Mouse (Mus musculus) layer of hippocampus, adult 18-20 months (tissue): ENCODE measurements around the gene Klhl28. TPM values are rescaled to one million over a fixed set of nuclear protein-coding genes. Genes with fewer than 3 reads are reported as not detected.

Experiments
- DNase-seq, 2 experiments: peaks; one replicate each; pipeline ENCODE4 v3.0.0; 2022; ENCODE audit warnings: low spot score in 2 of 2
- long read RNA-seq: library from polyadenylated mRNA; stranded (forward); transcript quantifications from one replicate; pipeline ENCODE4 v2.0.0, GENCODE M21; 2021
- total RNA-seq, 2 experiments: library from RNA; stranded (reverse); gene quantifications; 2 replicates each; pipeline ENCODE4 v1.2.3; 2021

Klhl28 gene
- total RNA-seq = 10 to 100 TPM; 24.2 to 25.0 TPM
- long read RNA-seq, full-length matches to known transcripts = 3 of 4 reads
- long read RNA-seq, partial matches to known transcripts = 0 of 4 reads
- long read RNA-seq, other reads (novel, unspliced or antisense) = 1 of 4 reads

DNA sequence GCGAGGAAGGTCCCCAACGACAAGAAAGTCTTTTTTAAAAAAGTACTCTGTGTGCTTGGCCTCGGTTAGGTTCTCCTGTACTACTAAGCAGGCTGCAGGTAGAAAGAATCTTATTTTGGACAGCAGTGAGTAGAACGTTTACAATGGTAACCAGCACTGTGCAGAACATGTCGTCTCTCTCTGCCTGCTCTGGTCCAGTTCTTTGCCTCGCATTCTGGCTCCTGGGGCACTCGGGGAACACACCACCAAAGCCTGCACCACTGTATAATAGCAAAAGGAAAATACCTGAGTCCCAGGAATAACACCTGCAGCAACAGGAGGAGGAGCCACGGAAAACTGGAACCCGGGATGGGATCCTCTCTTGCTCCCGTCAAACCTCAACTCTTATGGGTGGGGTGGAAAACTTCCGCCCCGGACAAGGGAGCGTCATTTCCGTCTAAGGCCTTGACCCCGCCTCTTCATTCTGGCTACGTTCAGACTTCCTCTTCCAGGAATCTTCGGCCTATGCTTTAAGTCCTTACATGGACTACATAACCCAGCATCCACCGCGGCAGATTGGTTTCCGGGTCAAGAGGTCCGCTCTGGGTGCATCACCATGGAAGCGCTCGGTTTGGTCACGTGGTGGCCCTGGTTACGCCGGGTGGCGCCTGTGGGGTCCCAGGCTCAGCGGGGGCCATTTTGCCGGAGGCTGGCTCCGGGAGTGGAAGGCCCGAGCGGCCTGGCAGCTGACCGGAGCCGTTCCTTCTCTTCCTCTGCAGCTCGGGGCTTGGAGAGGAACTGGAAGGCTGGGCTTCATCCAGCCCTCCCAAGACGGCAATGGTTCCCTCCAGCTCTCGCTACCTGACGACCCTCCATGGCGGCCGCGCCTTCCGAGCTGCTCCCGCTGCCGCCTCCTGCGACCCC lies at the start of gene Klhl28, which contains the start of gene Togaram1:
Gene Klhl28 (minus strand): TSS at position 411 of the 903 bp plus-strand sequence.
Gene Togaram1 (plus strand): TSS at position 681 of the 903 bp plus-strand sequence.
- peak; percentile 99 to 100 for DNase-seq

DNA sequence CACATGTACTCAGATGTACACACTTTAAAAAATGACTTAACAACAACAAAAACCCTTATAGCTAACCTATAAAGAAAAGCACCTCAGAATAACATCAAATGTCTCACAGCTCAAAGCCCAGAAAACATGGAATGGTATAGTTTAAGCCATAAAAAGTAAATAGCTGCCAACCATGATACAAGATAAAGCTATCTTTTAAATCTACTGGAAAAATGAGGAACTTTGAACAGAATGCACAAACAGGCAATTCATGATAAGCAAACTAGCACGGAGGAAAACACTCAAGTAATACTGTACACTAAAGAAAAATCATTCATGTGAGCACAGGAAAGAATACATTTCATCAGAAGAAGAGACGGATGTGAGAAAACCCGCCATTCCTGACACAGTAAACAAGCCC lies 42.4 kb upstream of the Klhl28 start:
- DNase-seq = no peak

DNA sequence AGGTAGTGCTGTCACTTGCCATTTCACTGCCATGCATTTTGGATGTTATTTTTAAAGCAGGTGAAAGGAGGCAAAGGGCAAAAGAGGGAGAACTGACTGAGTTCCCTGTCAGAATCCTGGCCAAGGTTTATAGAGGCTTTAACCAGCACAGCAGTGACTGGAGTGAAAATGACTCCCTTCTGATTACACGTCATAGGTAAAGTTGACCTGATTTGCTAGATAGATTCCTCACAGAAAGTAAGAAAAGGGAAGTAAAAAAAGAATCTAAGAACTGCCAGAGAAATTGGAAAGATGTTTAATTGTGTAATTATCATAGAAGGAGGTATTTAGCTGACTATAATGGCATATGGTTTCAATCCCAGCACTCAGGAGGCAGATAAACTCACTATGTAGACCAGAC lies 12.2 kb upstream of the Klhl28 start:
- DNase-seq = no peak

DNA sequence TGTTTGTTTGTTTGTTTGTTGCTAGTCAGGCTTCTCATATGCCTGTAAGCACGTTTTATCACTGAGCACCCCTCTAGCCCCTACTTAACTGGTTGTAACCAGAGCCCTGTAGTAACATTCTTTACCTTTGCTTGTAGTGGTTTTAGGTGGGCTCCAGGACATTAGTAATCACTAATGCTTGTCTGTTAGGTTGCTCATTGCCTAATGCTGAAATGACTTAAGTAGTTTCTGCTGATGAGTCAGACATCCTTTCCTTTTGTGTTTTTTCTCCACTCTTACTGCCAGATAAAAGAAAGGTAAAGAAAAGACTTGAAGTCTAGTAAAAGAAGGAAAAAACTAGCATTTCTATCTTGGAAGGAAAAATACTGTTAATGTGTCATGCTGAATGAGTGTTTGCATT lies 10.9 kb upstream of the Klhl28 start:
- no peak for DNase-seq

DNA sequence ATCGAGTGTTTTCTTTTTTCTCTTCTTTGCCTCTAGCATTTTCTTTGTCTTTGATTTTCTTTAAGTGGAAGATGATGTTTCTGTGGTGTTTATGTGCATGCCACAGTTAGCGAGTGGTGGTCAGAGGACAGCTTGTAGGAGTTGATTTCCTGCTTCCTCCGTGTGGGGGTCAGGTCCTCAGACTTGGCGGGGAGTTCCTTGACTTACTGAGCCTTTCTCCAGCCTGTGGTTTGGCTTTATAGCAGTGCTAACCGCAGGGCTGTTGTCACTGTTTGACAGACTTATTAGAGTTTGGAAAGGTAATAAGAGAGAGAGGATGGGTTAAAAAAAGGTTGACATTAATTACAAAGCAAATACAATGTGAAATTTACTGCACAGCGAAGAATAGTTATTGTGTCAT lies 10.2 kb upstream of the Klhl28 start:
- DNase-seq = no peak

DNA sequence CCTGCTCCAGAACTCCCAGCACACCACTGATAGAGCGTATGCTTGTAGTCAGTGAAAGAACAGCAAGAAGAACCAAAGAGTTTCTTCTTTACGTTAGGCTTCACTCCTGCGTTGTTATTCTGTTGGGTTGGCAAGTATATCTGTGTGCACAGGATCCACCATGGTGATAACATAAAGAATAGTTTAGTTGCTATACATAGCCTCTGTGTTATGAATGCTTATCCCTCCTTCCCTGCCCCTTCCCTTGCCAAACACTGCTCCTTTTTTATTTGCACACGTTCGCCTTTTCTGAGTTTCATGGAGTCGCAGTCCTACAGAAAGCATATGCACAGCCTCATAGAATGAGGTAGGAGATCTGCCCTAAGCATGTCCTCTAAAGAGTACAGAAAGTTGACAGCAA lies 6.7 kb upstream of the Klhl28 start:
- no peak for DNase-seq

DNA sequence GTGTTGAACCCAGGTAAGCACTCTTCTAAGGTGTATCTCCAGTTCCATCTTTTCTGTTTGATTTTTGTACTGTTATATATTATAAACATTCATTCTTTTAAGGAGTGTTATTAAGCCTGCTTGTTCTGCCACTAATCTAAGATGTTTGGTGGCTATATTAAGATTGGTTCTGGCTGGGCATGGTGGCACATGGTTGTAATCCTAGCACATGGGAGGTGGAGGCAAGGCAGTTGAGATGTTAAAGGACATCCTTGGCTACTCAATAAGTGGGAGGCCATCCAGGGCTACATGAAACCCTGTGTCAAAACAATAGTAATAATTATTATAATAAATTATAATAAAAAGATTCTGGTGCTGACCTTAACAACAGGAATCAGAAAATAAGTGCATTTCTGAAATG lies 6.1 kb upstream of the Klhl28 start:
- DNase-seq = no peak

DNA sequence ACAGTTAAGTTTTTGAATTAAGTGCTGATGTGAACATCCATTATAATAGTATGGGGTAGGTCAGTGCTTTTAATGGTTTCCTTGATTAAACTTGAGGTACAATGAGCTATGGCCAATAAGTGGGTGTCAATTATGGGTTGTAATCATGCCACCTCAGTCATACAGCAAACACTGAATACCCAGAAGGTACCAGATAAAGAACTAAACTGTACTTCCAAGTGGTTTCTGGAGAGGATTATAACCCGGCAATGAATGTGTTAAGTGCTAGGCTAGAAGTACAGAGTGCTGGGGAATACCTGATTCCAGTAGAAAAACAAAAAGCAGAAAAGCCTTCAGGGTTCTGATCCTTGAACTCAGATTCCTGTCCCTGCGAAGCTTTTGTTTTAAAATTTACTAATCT lies 2.7 kb upstream of the Klhl28 start:
- DNase-seq = no peak

DNA sequence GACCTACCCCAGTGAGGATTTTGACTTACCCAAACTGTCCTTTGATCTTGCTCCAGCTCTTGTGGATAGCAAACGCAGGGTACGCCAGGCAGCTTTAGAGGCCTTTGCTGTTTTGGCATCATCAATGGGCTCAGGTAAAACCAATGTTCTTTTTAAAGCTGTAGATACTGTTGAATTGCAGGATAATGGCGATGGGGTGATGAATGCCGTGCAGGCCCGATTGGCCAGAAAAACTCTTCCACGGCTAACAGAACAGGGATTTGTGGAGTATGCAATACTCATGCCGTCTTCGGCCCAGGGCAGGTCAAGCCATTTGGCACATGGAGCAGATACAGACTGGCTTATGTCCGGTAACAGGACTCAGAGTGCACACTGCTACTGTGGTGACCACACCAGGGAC lies 2.1 kb upstream of the Klhl28 start:
- DNase-seq = no peak

DNA sequence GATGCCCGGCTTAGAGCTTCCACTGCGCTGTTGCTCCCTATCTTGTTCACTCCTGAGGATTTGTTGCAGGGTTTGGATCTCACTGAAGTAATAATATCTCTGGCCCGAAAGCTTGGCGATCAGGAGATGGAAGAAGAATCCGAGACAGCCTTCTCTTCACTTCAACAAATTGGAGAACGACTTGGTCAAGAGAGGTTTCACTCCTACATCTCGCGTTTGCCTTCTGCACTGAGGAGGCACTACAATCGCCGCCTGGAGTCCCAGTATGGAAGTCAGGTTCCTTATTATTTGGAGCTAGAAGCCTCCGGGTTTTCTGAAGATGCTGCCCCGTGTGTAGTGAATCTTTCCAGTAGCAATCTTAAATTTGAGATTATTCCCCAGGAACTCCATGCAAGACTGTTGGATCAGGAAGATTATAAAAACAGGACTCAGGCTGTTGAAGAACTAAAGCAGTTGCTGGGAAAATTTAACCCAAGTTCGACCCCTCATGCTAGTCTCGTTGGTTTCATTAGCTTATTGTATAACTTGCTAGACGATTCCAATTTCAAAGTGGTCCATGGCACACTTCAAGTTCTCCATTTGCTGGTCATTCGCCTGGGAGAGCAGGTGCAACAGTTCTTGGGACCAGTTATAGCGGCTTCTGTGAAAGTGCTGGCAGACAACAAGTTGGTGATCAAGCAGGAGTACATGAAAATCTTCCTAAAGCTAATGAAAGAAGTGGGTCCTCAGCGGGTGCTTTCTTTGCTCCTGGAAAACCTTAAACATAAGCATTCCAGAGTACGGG lies 1.5 kb upstream of the Klhl28 start:
- DNase-seq = no peak

DNA sequence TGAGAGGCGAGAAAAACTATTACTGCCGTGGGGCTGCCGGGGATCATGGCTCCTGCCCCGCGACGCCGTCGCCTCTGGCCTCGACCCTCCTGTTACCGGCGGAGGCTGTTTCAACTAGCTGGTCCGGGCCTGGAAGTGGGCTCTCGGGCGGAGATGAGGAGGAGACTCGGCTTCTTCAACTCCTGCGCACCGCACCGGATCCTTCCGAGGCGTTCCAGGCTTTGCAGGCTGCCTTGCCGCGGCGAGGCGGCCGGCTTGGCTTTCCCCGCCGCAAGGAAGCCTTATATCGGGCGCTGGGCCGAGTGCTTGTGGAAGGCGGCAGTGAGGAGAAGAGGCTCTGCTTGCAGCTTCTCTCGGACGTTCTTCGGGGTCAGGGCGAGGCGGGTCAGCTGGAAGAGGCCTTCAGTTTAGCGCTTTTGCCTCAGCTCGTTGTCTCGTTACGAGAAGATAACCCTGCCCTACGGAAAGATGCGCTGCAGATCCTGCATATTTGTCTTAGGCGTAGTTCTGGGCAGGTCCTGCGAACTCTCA lies 832 bp upstream of the Klhl28 start:
- peak; percentile 19 to 23 for DNase-seq

DNA sequence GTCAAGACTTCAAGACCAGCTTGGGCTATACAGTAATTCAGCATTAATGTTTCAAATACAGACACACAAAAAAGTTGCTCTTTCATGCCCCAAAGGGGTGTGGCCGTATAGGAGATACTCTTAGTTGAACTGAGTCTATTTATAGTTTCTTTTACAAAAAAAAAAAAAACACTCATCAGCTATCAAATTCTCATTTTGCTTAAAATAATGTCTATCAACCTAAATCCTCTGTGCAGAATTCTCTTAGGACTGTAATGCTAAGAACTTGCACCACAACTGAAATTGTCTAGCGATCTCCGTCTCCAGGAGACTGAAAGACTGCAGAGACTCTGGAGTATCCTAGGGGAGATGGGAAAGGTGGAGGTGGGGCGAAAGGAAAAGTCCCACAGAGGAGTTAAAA lies 774 bp downstream of the Klhl28 start:
- DNase-seq = no peak

DNA sequence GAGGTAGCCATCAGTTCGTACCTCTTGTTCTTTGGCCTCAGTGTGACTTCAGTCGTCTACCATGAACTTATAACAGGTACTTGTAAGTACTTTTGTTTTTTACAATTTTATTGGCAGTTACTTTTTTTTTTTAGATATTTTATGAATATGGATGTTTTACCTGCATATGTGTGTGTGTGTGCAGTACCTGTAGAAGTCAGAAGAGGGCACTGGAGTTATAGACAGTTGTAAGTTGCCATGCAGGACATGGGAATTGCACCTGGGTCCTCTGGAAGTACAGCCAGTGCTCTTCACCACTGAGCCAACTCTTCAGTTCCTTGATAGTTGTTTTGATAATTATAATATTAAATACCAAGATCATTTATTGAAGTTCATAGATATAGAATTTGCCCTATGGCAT lies 27.8 kb downstream of the Klhl28 start:
- no peak for DNase-seq

DNA sequence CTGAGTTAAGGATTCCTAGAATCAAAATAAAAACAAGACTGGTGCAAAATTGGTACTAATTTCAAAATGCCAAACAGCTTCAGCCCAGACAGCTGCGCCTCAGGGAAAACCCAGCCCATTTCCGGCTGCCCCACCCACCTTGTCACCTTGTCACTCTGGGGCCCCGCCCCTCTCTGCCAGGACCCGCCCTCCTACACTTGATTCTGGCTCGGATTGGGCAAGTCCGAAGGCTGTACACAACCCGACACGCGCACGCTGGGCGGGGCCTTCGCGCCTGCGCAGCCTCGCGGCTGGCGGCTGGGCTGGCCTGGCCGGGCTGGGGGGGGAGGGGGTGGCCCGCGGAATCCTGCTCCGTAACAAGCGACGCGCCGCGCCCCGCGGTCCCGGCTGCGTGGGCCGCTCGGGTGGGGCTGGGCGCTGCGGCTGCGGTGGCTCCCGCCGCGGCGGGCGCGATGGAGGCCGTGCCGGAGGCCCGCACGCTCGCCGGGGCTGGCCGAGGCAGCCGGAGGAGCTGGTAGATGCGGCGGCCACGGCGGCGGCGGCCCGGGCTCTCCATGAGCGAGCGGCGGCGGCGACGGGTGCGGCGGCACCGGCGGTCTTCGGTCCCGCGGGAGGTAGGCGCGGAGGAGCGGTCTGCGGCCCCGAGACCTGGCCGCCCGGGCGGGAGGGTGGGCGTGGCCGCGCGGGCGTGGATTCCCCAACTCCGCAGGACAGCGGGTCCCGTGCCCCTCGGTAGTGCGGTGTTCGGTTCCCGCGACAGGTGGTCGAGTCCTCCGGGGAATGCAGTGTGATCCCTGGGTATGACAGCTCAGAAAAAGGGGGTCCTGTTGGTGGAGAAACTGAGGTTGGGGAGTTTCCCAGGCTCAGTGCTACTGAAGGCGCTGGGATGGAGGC lies 47.5 kb downstream of the Klhl28 start, which contains the start of gene Gm527:
Gene Gm527 (plus strand): TSS at position 329 of the 894 bp plus-strand sequence.
- peak; percentile 91 to 96 for DNase-seq

DNA sequence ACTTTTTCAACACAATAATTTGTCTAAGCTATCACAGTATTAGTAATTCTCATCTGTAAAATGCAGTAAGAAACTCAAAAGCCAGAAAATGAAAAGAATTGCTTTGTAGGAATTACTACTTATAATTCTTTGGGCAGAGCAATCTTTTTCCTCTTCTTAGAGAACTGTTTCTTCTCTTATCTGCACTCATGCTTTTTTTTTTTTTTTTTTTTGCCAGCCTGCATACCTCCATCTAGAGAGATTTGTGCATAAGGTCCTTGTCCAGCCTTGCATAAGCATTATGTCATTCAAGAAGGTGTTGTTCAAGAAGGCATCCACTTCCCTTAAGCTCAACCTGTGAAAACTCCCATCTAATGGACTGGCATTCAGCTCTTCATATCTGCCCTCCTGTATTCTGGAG lies 48.6 kb downstream of the Klhl28 start:
- DNase-seq = no peak

DNA sequence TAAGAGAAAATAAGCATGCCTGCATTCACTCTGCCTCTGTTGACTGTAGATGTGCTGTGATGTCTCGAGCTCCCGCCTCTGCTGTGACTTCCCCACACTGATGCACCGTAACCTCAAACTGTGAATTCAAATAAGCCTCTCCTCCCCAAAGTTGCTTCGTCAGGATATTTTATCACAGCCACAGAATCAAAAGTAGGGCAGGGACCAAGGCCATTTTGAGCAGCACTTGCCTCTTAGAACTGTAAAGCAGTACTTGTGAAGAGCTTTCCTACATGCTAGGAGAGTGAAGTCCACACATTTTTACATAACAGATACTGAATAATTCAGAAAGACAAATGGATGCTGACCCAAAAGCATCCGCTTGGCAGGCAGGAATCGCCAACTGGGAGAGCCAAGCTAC lies 52.3 kb downstream of the Klhl28 start:
- no peak for DNase-seq

DNA sequence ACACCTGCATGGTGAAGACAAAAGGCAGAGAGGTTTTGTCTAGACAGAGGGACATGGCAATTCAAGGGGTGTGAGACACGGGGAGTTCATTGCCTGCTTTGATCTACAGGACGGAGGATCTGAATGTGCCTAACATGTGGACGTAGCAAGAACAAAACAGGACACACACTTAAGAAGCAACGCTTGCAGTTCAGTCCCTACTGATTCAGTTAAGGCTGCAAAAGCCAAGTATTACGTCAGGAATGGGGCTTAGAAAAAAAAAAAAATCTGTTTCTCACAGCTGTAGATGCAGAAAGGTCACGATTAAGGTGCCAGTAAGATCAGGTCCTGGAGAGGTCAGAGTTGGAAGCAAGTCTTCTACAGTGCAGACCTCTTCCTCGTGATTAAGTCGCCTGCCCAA lies 62.1 kb downstream of the Klhl28 start:
- DNase-seq = no peak

DNA sequence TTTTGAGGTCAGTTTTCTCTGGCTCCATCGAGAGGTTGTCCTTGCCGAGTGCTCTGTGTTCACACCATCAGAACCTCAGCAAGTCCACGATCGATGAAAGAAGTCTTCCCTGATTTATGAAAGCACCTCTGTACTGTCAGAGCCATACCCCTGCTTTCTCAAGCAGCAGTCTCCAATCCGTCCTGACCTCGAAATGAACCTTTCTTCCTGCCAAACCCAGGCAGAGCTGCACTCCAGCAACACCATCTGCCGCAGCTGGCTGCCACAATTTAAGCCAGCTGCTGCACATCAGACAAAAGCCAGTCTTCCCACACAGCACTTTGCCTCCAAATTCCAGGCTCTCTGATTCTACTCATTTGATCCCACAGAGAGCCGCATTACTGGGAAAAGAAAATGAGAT lies 62.8 kb downstream of the Klhl28 start:
- no peak for DNase-seq

DNA sequence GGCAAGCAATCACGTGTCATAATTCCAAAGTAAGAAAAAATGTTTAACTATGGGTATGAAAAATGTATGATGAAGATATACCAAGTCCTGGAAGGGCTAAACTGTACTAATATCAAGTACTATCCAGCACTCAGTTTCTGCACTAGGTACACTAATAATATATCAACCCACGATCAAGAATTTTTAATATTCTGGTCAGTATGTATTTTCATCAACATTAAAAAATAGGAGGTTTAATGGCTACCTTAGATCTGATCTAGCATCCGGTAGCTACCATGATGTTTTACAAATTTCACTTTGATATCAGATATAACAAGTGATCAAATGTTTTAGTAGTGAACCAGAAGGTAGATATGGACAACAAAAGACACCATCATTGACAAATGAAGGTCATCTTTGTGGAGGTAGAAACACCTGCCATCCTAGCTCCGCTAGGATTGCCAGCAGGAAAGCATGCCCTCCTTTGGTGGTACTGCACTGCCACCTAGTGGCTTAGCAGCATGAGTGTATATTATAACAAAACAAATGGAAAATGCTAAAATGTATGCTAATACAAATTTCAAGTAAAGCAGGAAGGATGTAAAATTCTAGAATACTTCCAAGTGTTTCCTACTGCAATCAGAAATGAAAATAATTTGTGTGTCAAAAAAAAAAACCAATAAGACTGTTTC lies 68.1 kb downstream of the Klhl28 start:
- DNase-seq = peak; percentile 44 to 54
